Mouse (Mus musculus): ENCODE results near the gene Inka2.
"Not testable (repeated sequence)": the region's sequence is repeated elsewhere in the genome, so short reads cannot be mapped to it uniquely, and the experiment has no call there.

DNA sequence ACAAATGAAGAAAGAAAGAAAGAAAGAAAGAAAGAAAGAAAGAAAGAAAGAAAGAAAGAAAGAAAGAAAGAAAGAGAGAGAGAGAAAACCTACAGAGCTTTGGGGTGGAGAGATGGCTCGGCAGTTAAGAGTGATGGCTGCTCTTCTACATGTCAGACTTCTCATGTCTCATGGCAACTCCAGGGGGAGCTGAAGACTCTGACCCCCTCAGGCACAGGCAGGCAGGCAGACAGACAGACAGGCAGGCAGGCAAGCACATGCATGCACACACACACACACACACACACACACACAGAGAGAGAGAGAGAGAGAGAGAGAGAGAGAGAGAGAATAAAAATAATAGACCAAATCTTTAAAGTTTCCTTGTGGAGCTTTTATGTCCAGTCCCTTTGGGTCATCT is 3.6 kb upstream of the Inka2 start:
- not testable (repeated sequence) for TF ChIP-seq POLR2A (IDR thresholded peaks at IDR 0.05; ENCODE audit: control insufficient read depth, low read depth, low read length); CTCF (IDR thresholded peaks at IDR 0.05; ENCODE audit: control insufficient read depth, insufficient read depth, insufficient replicate concordance, low read depth, low read length)

All from testis, adult 2 months (tissue).